Mouse (Mus musculus) G1E-ER4 (cell line): ENCODE data around the gene Tifa. TPM values are rescaled to one million over a fixed set of nuclear protein-coding genes. Genes with fewer than 3 reads are reported as not detected.

Experiments used
- GATA1 ChIP-seq: IDR thresholded peaks from one replicate; pipeline ENCODE4 v1.8.0; 2012; ENCODE audit warnings: low read length, inconsistent platforms
- polyA plus RNA-seq: library from polyadenylated mRNA; stranded (reverse); fragments of >175 nt; gene quantifications from 2 replicates; pipeline ENCODE4 v1.2.3, GENCODE M21; 2012

The Tifa gene
- polyA plus RNA-seq, result 12.9 and 19.2 TPM in 2 replicates

- TF ChIP-seq GATA1, result no peak
Observed at GRCm38 (mm10) chr3:127789500-127790191, at the start of gene Tifa. Gene Tifa, plus strand, starts transcription at chr3:127789805.

- TF ChIP-seq GATA1, result no peak
Observed at GRCm38 (mm10) chr3:127741473-127741872, 48.1 kb upstream of the Tifa start.

DNA sequence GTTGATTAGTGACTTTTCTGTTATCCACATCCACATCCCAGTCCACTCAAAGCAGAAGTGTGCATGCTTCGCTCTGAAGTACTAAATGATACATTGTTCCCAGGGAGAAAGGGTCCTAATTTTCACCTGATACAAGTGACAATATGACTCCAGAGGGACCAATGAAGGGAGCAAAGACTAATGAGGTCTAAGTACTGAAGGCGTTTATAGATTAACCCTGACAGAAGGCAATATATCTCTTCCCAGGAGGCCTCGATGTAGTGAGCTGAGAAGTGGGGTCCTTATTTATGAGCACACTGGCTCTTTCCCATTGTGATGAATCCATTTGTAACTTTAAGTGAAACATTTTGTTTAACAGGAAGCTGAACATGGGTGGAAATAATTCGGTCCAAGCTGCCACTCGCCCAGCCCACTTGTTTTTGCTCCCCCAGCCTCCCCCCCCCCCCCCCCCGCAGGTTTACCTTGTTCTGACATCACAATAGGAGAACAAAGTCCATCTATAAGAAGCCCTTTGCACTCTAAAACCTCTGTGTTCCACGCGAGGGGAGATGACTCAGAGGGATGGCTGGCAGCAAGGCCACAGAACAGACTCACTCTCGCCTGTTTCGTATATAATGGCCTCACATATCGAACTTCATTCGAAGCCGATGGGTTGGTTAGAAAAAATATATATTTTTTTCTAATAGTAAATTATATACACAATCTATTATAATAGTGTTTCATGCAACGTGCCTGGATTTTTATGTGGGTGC lies 45.8 kb upstream of the Tifa start:
- TF ChIP-seq GATA1, result no peak

DNA sequence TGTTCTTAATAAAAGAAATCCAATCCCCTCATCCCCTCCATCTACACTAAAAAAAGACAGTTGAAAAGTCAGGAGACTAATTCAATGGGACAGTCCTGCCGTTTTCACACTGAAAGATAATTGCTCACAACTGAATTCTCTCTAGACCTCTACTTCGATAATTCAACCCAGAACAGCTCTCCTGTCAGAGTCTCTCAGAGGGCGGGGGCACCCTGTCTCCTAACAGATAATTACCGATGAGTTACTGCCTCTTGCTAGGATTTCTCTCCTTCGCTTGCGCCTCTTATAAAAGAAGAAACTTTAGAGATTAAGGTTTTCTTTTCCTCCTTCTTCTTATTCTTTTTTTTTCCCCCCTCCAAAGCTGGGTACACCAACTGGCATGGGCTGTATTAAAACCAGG lies 44.1 kb upstream of the Tifa start:
- no peak for TF ChIP-seq GATA1

DNA sequence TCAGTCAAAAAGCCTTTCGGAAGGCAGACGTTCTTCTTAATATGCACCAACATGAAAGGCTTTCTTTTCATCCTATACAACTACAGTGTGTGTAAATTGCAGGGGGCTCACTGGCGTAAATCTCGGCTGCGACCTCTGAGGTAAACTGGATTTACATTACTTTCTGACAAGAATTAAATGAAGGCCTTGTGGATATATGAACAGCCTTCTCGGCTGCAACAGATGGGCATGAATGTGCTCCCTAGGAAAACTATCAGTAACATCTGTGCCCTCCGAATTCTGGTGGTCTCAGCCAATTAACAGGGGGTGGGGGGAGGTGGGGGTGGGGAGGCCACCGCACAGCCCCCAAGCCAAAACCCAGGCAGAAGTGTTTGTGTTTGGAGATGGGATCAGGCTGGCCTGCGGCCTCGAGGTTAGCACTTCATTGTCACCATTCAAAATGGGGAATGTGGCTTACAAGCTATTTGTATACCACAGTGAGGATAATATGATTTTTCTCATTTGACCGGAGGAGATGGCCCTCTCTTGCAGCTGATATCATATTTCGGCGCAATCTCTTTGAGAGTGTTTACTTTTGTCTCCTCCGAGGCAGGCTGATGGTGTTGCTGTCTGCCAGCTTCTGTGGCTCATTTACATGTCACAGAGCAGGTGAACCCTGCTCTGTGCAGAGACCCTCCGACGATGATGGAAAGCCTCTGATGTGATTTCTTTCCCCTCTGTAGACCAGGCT lies 43.5 kb upstream of the Tifa start:
- TF ChIP-seq GATA1, result no peak

DNA sequence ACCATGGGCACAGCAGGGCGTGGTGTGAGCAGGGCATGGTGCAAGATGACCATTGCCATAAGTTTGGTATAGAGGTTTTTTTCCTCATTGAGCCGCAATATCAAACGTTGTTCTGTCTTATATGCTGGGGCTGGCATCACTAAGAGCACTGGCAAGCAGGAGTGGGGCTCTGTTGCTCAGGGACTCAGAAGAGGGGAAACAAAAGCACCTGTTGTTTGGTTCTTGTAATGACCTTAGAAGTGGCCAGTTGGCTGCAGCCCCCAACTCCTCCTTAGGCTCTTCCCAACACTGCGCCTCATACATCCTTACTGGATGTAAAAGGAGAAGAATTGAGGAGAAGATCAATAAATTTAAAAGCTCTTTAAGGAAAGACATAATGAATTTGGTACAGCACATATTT lies 41.0 kb upstream of the Tifa start:
- no peak for TF ChIP-seq GATA1

DNA sequence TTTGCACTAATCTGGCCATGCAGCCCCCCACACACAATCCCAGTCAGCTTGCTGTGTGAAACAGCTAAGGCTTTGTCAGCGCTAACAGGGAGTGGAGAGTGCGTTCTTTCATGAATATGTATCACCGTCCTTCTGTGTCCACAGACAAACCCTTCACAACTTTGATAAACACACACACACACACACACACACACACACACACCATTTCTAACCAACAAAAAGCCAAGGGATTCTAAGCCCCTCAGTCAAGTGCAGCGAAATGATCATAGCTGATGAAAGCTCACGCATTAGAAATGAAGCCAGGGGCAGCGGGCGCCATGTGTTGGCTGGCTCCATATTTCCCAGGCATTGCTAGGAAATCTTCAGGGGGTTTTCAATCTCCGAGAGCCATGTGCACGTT lies 40.3 kb upstream of the Tifa start:
- TF ChIP-seq GATA1, result no peak

- TF ChIP-seq GATA1, result no peak
Observed at GRCm38 (mm10) chr3:127749981-127750562, 39.5 kb upstream of the Tifa start.

DNA sequence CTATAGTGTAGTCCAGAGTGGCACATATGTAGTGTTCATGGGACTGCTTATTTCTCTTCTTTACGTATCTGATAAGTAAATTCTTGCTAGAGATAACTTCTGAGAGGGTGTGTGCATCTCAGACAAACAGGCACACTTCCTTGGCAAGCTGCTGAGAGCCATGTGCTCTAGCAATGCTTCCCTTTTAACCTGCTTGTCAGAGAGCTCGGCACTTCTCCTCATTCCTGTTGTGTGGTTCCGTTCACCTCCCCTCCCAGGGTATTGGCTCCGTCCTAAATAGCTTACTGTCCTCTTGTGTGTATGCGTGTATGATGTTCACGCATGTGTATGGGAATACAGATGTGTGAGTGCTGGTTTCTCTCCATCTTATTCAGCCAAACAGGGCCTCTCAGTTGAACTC lies 33.1 kb upstream of the Tifa start:
- TF ChIP-seq GATA1, result no peak

DNA sequence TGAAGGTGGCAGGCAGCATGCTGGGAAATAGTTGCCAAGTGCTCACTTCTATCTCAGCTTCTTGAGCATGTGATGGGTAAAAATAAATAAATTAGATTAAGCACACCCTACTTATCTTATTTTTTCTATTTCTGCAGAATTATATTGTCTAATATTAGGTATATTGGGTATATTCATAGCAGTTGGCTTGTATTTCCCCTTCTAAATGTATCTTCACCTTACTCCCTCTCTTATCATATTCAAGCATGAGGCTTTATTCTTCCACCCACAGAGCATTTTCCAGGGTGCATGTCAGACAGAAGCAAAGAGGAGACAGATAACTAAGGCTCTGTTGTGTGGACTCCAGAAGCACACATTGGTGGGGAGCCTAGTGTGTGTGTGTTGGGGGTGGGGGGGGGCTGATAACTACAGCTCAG lies 31.7 kb upstream of the Tifa start:
- no peak for TF ChIP-seq GATA1

- TF ChIP-seq GATA1, result no peak
Observed at GRCm38 (mm10) chr3:127758806-127759205, 30.8 kb upstream of the Tifa start.

DNA sequence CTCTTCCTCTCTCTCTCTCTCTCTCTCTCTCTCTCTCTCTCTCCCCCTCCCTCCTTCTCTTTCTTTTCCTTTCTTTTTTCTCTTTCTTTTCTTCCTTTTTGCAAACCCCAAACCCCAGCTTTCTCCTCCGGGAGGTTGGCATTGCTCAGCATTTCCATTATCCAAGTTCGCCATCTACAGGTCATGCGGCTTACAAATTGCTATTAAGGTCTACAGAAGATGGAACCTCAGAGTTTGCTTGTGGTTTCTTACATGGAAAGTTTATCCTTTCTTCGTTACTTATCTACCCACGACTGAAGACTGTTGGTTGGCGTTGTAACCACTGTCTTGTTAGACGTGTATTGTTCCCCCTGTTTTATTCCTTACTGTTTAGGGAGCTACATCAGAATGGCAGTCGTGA lies 30.4 kb upstream of the Tifa start:
- no peak for TF ChIP-seq GATA1

DNA sequence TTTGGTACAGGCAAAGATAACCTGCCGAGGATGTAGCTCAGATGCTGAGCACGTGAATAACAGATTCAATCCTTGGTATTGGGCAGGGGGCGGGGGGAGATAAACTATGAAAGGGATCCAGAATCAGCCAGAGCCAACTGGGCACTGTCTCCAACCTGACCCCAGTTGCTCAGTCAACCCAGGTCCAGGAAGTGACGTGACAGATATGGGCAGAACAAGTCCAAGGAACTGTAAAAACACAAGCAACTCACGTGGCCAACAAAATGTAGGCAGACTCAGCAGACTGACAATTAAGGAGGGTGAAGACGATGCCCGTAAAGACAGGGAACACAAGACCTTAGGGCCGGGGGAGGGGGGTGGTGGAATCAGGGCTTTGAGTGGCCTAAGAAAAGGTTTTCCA lies 27.2 kb upstream of the Tifa start:
- no peak for TF ChIP-seq GATA1

DNA sequence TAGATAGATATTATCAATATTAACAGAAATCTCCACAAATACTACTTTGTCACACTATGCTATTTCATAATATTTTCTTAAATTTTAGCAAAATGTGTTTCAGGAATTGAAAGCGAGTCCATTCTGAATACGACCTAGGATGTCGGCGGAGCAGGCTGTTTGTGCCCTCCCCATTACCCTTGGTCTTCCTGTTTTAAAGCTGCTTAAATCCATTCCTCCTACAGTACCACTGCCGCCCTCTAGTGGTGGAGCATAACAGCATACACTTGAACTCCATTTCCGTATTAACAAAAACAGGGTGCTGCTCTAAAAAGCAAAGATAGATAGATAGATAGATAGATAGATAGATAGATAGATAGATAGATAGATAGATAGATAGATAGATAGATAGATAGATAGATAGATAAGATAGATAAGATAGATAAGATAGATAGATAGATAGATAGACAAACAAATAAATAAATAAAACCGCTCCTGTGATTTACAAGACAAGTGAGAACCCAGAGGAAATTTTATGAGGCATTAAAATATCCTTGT lies 26.5 kb upstream of the Tifa start:
- TF ChIP-seq GATA1, result no peak

DNA sequence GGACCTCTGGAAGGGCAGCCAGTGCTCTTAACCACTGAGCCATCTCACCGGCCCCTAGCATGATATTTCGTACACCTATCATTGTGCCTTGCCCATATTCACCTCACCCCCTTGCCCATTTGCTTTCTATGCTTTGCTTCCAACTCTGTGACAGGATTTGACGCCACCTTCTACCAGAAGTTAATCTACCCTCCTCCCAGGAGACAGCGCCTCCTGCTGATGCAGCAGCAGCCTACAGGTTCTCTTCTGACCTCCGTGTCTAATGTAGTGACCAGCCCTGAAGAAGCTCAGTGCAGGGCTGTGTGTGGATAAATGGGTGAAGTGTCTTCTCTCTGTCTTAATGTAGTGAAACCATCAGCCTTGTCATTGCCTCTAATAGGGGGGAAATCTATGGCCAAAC lies 25.1 kb upstream of the Tifa start:
- no peak for TF ChIP-seq GATA1

DNA sequence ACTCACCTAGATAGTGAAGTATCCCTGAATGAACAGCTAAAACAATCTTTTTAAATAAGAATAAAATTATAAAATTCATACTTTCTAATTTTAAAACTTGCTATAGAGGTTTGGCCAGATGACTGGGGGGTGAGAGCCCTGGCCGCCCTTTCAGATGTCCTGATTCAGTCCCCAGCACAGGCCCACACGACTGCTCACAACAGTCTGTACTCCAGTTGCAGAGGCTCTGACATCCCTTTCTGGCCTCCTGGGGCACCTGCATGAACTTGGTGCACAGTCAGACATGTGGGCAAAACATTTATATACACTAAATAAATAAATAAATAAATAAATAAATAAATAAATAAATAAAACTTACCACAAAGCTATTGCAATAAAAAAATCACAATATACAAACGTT lies 23.6 kb upstream of the Tifa start:
- TF ChIP-seq GATA1, result no peak
